Comparison of ENCODE assay signal across 9 mouse cellular contexts in genomic region chr15:82236565-82236964, GRCm38 (mm10). TPM values are rescaled to one million over a fixed set of nuclear protein-coding genes. Genes with fewer than 3 reads are reported as not detected.
DNase-seq lines count a peak whose midpoint lies in the region; ATAC-seq and TF ChIP-seq lines count a peak whose summit lies in the region.
"Had no signal": no experiment of that assay in that cellular context is flagged by ENCODE, and none has a peak within 500 bp of the region (broad histone marks: within the 10 kb centered on the region; RNA-seq: fewer than 3 reads in every experiment).

No protein-coding gene starts in this region.

- no peak overlapping the region for H3K9ac ChIP-seq in forebrain, postnatal 0 days
- no peak overlapping the region for H3K9ac ChIP-seq in hindbrain, embryonic 11.5 days (ENCODE audit: low read depth, low read length)
- no peak overlapping the region for H3K9ac ChIP-seq in lung, embryonic 15.5 days

- H3K27me3 ChIP-seq in G1E (ENCODE audit: insufficient read depth, low read length), result no peaks in the 10 kb centered on the region
- H3K27me3 ChIP-seq in forebrain, postnatal 0 days (ENCODE audit: insufficient read depth, low read length), result no peaks in the 10 kb centered on the region
- no peaks in the 10 kb centered on the region for H3K27me3 ChIP-seq in hindbrain, embryonic 11.5 days (ENCODE audit: control insufficient read depth, insufficient read depth, low read length)
- no peaks in the 10 kb centered on the region for H3K27me3 ChIP-seq in lung, embryonic 15.5 days

- H3K36me3 ChIP-seq in G1E (replicated peaks), result peaks cover 89% of the 10 kb centered on the region
- H3K36me3 ChIP-seq in forebrain, postnatal 0 days (ENCODE audit: insufficient read depth), result no peaks in the 10 kb centered on the region
- H3K36me3 ChIP-seq in hindbrain, embryonic 11.5 days (ENCODE audit: control insufficient read depth, insufficient read depth, low read length), result 0 out of 2 replicates have a peak, but pooled peaks cover 2% of the 10 kb centered on the region
- peaks cover 4% of the 10 kb centered on the region; the same call in 1 of the 2 replicates for H3K36me3 ChIP-seq in lung, embryonic 15.5 days

- 20% methylated on average over 5 of the region's 5 CpGs for WGBS in forebrain, postnatal 0 days
- 26% methylated on average over 5 of the region's 5 CpGs for WGBS in hindbrain, embryonic 11.5 days
- 22% methylated on average over 5 of the region's 5 CpGs for WGBS in lung, embryonic 15.5 days

- peak; percentile 95 for TF ChIP-seq CTCF in G1E (IDR thresholded peaks at IDR 0.05; ENCODE audit: low read depth, low read length)
- peak; percentile 99 for TF ChIP-seq CTCF in forebrain, postnatal 0 days (IDR thresholded peaks at IDR 0.05; ENCODE audit: low read depth)

- no peaks in the 10 kb centered on the region for H3K9me3 ChIP-seq in G1E (replicated peaks)
- no peaks in the 10 kb centered on the region for H3K9me3 ChIP-seq in forebrain, postnatal 0 days (ENCODE audit: low read length)
- H3K9me3 ChIP-seq in hindbrain, embryonic 11.5 days (ENCODE audit: control insufficient read depth, low read length), result no peaks in the 10 kb centered on the region
- no peaks in the 10 kb centered on the region for H3K9me3 ChIP-seq in lung, embryonic 15.5 days

- no peak overlapping the region for H3K27ac ChIP-seq in forebrain, postnatal 0 days (ENCODE audit: low read depth, low read length)
- no peak overlapping the region for H3K27ac ChIP-seq in hindbrain, embryonic 11.5 days (ENCODE audit: low read depth, low read length)
- H3K27ac ChIP-seq in lung, embryonic 15.5 days, result no peak overlapping the region

- peak; percentile 71 for DNase-seq in G1E (ENCODE audit: low spot score)
- peak; percentile 90 to 95 for DNase-seq in cerebellum, adult 18-20 months
- DNase-seq in forebrain, postnatal 0 days, result peak; percentile 90
- peak; percentile 88 for DNase-seq in hindbrain, embryonic 11.5 days (ENCODE audit: low spot score)
- peak; percentile 69 for DNase-seq in layer of hippocampus, adult 9-10 months (ENCODE audit: low spot score)
- DNase-seq in ovary, postnatal 10 days (ENCODE audit: low spot score), result peak; percentile 66
- peak; percentile 83 for DNase-seq in thymus, postnatal 0 days (ENCODE audit: low spot score)

- peak; percentile 34 for ATAC-seq in G1E (ENCODE audit: extremely low read depth, insufficient number of reproducible peaks, low FRiP score, poor library complexity, severe bottlenecking)
- ATAC-seq in forebrain, postnatal 0 days, result peak; percentile 85
- ATAC-seq in hindbrain, embryonic 11.5 days (ENCODE audit: low FRiP score), result peak; percentile 54
- peak; percentile 44; the same call in 1 of the 2 replicates for ATAC-seq in lung, embryonic 15.5 days (ENCODE audit: borderline replicate concordance, extremely low read depth, low FRiP score, low TSS enrichment)

- H3K4me3 ChIP-seq in G1E (ENCODE audit: low read depth, low read length), result no peak overlapping the region
- no peak overlapping the region for H3K4me3 ChIP-seq in forebrain, postnatal 0 days (ENCODE audit: low read depth, low read length)
- no peak overlapping the region for H3K4me3 ChIP-seq in hindbrain, embryonic 11.5 days (ENCODE audit: low read depth, low read length)
- H3K4me3 ChIP-seq in lung, embryonic 15.5 days, result no peak overlapping the region

- peaks cover 32% of the 10 kb centered on the region for H3K4me1 ChIP-seq in G1E (ENCODE audit: insufficient read depth, low read depth, low read length)
- H3K4me1 ChIP-seq in forebrain, postnatal 0 days (ENCODE audit: insufficient read depth), result no peaks in the 10 kb centered on the region
- H3K4me1 ChIP-seq in hindbrain, embryonic 11.5 days (replicated peaks; ENCODE audit: control insufficient read depth, insufficient read depth, low read length), result no peaks in the 10 kb centered on the region
- no peaks in the 10 kb centered on the region; the same call in 1 of the 2 replicates for H3K4me1 ChIP-seq in lung, embryonic 15.5 days

- H3K4me2 ChIP-seq in forebrain, postnatal 0 days (ENCODE audit: low read depth), result no peak overlapping the region
- no peak overlapping the region for H3K4me2 ChIP-seq in hindbrain, embryonic 11.5 days (replicated peaks; ENCODE audit: low read depth, low read length)
- no peak overlapping the region for H3K4me2 ChIP-seq in lung, embryonic 15.5 days

RNA-seq across cellular contexts. Expression of gene Cenpm, which starts 8.0 kb away (rescaled TPM):
- 70.7 and 84.1 TPM in 2 replicates for total RNA-seq in G1E (2014; fragmentation: Nextera tagmentation)
- 13.7 and 15.7 TPM in 2 replicates for total RNA-seq in G1E (2017)
- polyA plus RNA-seq in G1E (2012), result 103 and 105 TPM in 2 replicates
- 8.9 and 10.0 TPM in 2 replicates for total RNA-seq in forebrain, postnatal 0 days (2014; rRNA removed)
- 16.5 and 18.7 TPM in 2 replicates for polyA plus RNA-seq in forebrain, postnatal 0 days (2015; fragmentation: Nextera tagmentation; extraction: Ambion mirVana)
- polyA plus RNA-seq in hindbrain, embryonic 11.5 days (2014; fragmentation: Nextera tagmentation; extraction: Ambion mirVana), result 76.2 and 78.1 TPM in 2 replicates
- 71.6 and 74.5 TPM in 2 replicates for polyA plus RNA-seq in lung, embryonic 15.5 days (2015; fragmentation: Nextera tagmentation; extraction: Ambion mirVana)
- 59.3 and 61.5 TPM in 2 replicates for polyA plus RNA-seq in thymus, postnatal 0 days (2015; fragmentation: Nextera tagmentation; extraction: Ambion mirVana)

RNA-seq across cellular contexts. Expression of gene Tnfrsf13c, which starts 12.4 kb away (rescaled TPM):
- total RNA-seq in G1E (2014; fragmentation: Nextera tagmentation) (1.6 and 2.4 TPM in 2 replicates), G1E (2017) (0.71 and 1.2 TPM in 2 replicates)
- polyA plus RNA-seq in G1E (2012), result 0.18 and 0.65 TPM in 2 replicates
- 0.24 and 0.62 TPM in 2 replicates for total RNA-seq in forebrain, postnatal 0 days (2014; rRNA removed)
- 0.44 and 0.47 TPM in 2 replicates for polyA plus RNA-seq in forebrain, postnatal 0 days (2015; fragmentation: Nextera tagmentation; extraction: Ambion mirVana)
- polyA plus RNA-seq in hindbrain, embryonic 11.5 days (2014; fragmentation: Nextera tagmentation; extraction: Ambion mirVana), result 0.35 and 0.62 TPM in 2 replicates
- polyA plus RNA-seq in lung, embryonic 15.5 days (2015; fragmentation: Nextera tagmentation; extraction: Ambion mirVana), result 0.12 TPM in 1 of 2 replicates, not detected in the other
- polyA plus RNA-seq in thymus, postnatal 0 days (2015; fragmentation: Nextera tagmentation; extraction: Ambion mirVana), result 0.22 and 0.49 TPM in 2 replicates

RNA-seq across cellular contexts. Expression of gene 1500009C09Rik, which starts 15.6 kb away (rescaled TPM):
- not detected in 2 replicates for total RNA-seq in G1E (2014; fragmentation: Nextera tagmentation)
- not detected in 2 replicates for total RNA-seq in G1E (2017)
- polyA plus RNA-seq in G1E (2012), result not detected in 2 replicates
- 119 and 139 TPM in 2 replicates for total RNA-seq in forebrain, postnatal 0 days (2014; rRNA removed)
- 12.5 and 15.6 TPM in 2 replicates for polyA plus RNA-seq in forebrain, postnatal 0 days (2015; fragmentation: Nextera tagmentation; extraction: Ambion mirVana)
- polyA plus RNA-seq in hindbrain, embryonic 11.5 days (2014; fragmentation: Nextera tagmentation; extraction: Ambion mirVana), result 0.86 and 1.6 TPM in 2 replicates
- not detected in 2 replicates for polyA plus RNA-seq in lung, embryonic 15.5 days (2015; fragmentation: Nextera tagmentation; extraction: Ambion mirVana)
- not detected in 2 replicates for polyA plus RNA-seq in thymus, postnatal 0 days (2015; fragmentation: Nextera tagmentation; extraction: Ambion mirVana)
- polyA plus RNA-seq: heart, embryonic 16.5 days had no signal

RNA-seq across cellular contexts. Expression of gene Shisa8, which starts 23.9 kb away (rescaled TPM):
- total RNA-seq in G1E (2014; fragmentation: Nextera tagmentation) (not detected in 2 replicates), G1E (2017) (0.05 TPM in 1 of 2 replicates, not detected in the other)
- not detected in 2 replicates for polyA plus RNA-seq in G1E (2012)
- total RNA-seq in forebrain, postnatal 0 days (2014; rRNA removed), result 4.7 and 6.3 TPM in 2 replicates
- 1.8 and 2.7 TPM in 2 replicates for polyA plus RNA-seq in forebrain, postnatal 0 days (2015; fragmentation: Nextera tagmentation; extraction: Ambion mirVana)
- polyA plus RNA-seq in hindbrain, embryonic 11.5 days (2014; fragmentation: Nextera tagmentation; extraction: Ambion mirVana), result 1.0 and 1.9 TPM in 2 replicates
- 1.1 and 1.3 TPM in 2 replicates for polyA plus RNA-seq in lung, embryonic 15.5 days (2015; fragmentation: Nextera tagmentation; extraction: Ambion mirVana)
- 0.15 and 0.26 TPM in 2 replicates for polyA plus RNA-seq in thymus, postnatal 0 days (2015; fragmentation: Nextera tagmentation; extraction: Ambion mirVana)

RNA-seq across cellular contexts. Expression of gene Sept3, which starts 38.1 kb away (rescaled TPM):
- total RNA-seq in G1E (2014; fragmentation: Nextera tagmentation) (not detected in 2 replicates), G1E (2017) (0.05 and 0.12 TPM in 2 replicates)
- polyA plus RNA-seq in G1E (2012), result not detected in 2 replicates
- total RNA-seq in forebrain, postnatal 0 days (2014; rRNA removed), result 550 and 602 TPM in 2 replicates
- 400 and 449 TPM in 2 replicates for polyA plus RNA-seq in forebrain, postnatal 0 days (2015; fragmentation: Nextera tagmentation; extraction: Ambion mirVana)
- 146 and 150 TPM in 2 replicates for polyA plus RNA-seq in hindbrain, embryonic 11.5 days (2014; fragmentation: Nextera tagmentation; extraction: Ambion mirVana)
- polyA plus RNA-seq in lung, embryonic 15.5 days (2015; fragmentation: Nextera tagmentation; extraction: Ambion mirVana), result 4.1 and 6.3 TPM in 2 replicates
- polyA plus RNA-seq in thymus, postnatal 0 days (2015; fragmentation: Nextera tagmentation; extraction: Ambion mirVana), result 0.90 and 1.1 TPM in 2 replicates

Comparison
In these comparisons a context has a peak if more than half of its experiments do, and no peak if none do; other contexts are left out.
1. ATAC-seq: peak in every context shown above with its lines; median percentile 85 in forebrain, postnatal 0 days; 54 in hindbrain, embryonic 11.5 days; 44 in lung, embryonic 15.5 days; 34 in G1E.